Mouse (Mus musculus) layer of hippocampus, postnatal 14 days (tissue): ENCODE measurements at regions not wholly inside any gene's neighbourhood (a gene's known extent, or its start where the extent isn't known, plus 50 kb on each side); places are given as distances from the start of the nearest gene placed in this dataset.

Source experiments
- DNase-seq, 2 experiments: peaks; one replicate each; pipeline ENCODE4 v3.0.0; 2021 to 2022; ENCODE audit warnings: low spot score in 2 of 2, mixed read lengths in 1 of 2

GRCm38 (mm10) chr1:75826202-75826601 is 280.1 kb downstream of the Slc4a3 start:
- peak; percentile 16 to 60 for DNase-seq

GRCm38 (mm10) chr1:75833071-75833830 is 287.2 kb downstream of the Slc4a3 start:
- DNase-seq, result no peak

GRCm38 (mm10) chr1:75834361-75834760 is 288.3 kb downstream of the Slc4a3 start:
- DNase-seq, result no peak

GRCm38 (mm10) chr1:75839551-75840223 is 293.6 kb downstream of the Slc4a3 start:
- DNase-seq, result no peak

GRCm38 (mm10) chr1:75842396-75842795 is 296.3 kb downstream of the Slc4a3 start:
- no peak for DNase-seq

GRCm38 (mm10) chr1:75843326-75843725 is 297.3 kb downstream of the Slc4a3 start:
- no peak for DNase-seq

GRCm38 (mm10) chr1:75844123-75844522 is 298.1 kb downstream of the Slc4a3 start:
- DNase-seq, result no peak

GRCm38 (mm10) chr1:75844529-75844928 is 298.5 kb downstream of the Slc4a3 start:
- no peak for DNase-seq

- DNase-seq, result no peak
These were observed 298.9 kb downstream of the Slc4a3 start for GRCm38 (mm10) chr1:75844981-75845380.

GRCm38 (mm10) chr1:75845771-75846535 is 299.9 kb downstream of the Slc4a3 start:
- DNase-seq, result no peak

- no peak for DNase-seq
These were observed 301.6 kb downstream of the Slc4a3 start for GRCm38 (mm10) chr1:75847681-75848080.

GRCm38 (mm10) chr1:75848436-75848835 is 302.4 kb downstream of the Slc4a3 start:
- DNase-seq, result no peak

GRCm38 (mm10) chr1:75850131-75850530 is 304.1 kb downstream of the Slc4a3 start:
- no peak for DNase-seq

GRCm38 (mm10) chr1:75858551-75859255 is 312.6 kb downstream of the Slc4a3 start:
- DNase-seq, result no peak

GRCm38 (mm10) chr1:75862757-75863156 is 316.7 kb downstream of the Slc4a3 start:
- no peak for DNase-seq

GRCm38 (mm10) chr1:75866556-75866955 is 320.5 kb downstream of the Slc4a3 start:
- DNase-seq, result no peak

- no peak for DNase-seq
These were observed 323.3 kb downstream of the Slc4a3 start for GRCm38 (mm10) chr1:75869414-75869813.

GRCm38 (mm10) chr1:75869846-75870245 is 323.8 kb downstream of the Slc4a3 start:
- DNase-seq, result no peak

- peak in 1 of 2 experiments; percentile 18 for DNase-seq
These were observed 327.8 kb downstream of the Slc4a3 start for GRCm38 (mm10) chr1:75873911-75874310.

- DNase-seq, result peak; percentile 22 to 53
These were observed 331.1 kb downstream of the Slc4a3 start for GRCm38 (mm10) chr1:75877209-75877608.

- DNase-seq, result no peak
These were observed 339.6 kb downstream of the Slc4a3 start for GRCm38 (mm10) chr1:75885632-75886031.
